Mouse (Mus musculus) cerebellum, adult 8-10 months (tissue): ENCODE data around the gene Klf9.
"Not testable (repeated sequence)": the region's sequence is repeated elsewhere in the genome, so short reads cannot be mapped to it uniquely, and the experiment has no call there.

Source experiments
- DNase-seq: peaks from one replicate; pipeline ENCODE4 v3.0.0; 2022

Gene Klf9

DNA sequence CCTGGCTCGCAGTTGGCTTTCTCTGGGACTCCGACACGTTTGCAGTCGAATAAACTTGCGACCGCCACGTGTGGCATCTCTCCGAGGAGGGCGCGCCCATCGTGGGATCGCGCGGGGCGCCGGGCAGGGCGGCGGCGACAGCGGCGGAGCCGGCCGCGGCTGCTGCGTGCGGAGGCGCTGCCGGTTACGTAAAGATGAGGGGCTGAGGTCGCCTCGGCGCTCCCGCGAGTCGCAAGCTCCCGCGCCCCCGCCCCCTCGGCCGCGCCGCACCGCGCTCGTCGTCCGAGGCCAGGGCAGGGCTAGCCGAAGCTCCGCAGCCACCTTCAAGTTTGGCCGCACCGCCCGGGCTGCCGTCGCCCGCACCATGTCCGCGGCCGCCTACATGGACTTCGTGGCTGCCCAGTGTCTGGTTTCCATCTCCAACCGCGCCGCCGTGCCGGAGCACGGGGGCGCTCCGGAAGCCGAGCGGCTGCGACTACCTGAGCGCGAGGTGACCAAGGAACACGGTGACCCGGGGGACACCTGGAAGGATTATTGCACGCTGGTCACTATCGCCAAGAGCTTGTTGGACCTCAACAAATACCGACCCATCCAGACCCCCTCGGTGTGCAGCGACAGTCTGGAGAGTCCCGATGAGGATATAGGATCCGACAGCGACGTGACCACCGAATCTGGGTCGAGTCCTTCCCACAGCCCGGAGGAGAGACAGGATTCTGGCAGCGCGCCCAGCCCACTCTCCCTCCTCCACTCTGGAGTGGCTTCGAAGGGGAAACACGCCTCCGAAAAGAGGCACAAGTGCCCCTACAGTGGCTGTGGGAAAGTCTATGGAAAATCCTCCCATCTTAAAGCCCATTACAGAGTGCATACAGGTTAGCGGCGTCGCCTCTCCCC lies 610 bp downstream of the Klf9 start:
- peak; percentile 89 for DNase-seq

DNA sequence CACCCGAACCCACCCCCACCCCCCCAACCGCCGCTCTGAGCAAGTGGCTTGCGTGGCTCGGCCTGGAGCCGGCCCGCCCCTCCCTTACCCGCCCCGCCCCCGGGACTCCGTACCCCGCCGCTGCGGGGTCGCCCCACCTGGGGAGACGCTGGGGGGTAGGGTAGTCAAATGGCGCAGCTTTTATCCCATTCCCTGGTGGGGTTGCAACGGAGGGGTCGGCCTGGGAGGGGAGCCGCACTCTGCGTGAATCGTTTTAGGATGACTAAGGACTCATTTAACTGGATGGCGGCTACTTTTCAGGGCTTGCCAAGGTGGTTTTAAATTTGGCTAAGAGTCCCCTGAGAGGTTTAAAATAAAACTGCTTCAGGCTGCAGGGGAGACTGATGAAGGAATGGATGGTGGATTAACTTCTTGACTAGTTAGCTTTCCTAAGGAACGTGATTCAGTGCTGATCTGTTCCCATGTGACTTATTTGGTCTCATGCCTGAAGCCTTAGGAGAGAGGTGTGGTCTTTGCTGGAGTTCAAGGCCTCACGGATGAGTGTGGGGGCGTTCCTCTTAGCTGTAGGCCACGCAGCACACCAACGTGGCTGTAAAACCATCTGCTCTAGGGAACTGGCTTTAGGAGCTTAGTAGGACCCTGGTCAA lies 1.5 kb downstream of the Klf9 start:
- DNase-seq, result no peak

DNA sequence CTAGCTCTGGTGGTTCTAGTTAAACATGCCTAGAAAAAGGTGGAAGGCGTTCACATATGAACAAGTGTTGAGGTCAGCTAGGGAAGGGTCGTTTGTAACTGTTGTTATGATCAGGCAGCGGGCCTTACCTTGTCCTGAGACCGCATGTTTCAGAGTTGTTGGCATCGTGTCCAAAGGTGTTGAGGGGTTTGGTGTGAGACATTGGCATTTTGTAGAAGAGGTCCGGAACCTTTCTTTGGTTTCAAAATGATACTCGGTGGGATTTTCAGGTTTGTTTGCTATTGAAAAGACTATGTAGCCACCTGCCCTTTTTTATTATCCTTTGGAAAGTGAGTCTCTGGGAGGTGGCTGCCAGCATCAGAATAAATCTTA lies 2.0 kb downstream of the Klf9 start:
- DNase-seq, result no peak

DNA sequence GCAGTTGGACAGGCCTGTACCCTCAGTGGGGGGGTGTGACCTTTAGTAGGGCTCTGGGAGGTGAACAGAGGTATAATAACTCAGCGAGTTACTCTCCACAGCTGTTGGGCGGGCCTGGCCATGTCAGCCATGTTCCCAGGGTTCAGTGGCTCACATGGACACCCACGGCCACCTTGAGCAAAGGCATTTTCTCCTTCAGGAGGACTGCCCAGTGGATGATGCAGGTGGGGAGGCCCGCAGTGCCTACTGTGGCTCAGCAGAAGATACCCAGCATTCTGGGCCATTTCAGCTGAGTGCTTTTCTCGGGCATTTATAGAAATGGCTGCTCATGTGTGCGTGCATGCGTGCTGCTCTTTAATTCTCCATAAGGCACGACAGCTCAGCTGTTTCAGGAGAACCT lies 2.5 kb downstream of the Klf9 start:
- no peak for DNase-seq

DNA sequence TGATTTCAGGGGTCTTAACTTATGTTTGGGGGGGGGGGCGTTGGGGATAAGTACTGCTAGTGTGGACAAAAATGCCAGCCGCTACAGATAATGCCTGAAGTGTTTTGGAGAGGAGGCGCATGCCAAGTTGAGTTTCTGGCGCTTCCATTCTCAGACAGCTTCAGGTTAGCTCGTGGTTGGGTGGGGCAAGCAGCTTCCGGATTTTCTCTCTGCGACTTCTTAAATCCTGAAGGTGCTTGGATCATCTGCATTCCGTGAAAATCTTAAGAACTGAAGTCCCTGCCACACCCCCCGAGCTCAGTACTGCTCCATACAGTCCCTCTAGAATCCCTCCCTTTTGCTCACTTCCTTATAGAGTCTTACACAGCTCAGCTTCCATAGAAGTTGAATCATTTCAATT lies 3.0 kb downstream of the Klf9 start:
- DNase-seq, result no peak

DNA sequence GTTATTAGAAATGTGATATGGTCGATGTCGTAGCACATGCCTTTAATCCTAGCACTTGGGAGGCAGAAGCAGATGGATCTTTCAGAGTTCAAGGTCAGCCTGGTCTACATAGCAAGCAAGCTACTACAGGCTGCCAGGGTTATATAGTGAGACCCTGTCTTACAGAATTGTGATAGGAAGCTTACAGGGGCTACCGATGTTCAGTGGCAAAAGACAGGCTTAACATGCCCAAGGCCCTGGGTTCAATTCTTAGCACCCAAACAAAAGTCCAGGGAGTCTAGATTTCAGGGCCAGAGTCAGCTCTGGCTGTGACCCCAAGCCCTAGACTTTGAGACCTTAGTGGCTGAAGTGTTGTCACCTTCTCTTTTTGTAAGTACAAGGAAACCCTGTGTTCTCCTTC lies 4.1 kb downstream of the Klf9 start:
- DNase-seq, result no peak

DNA sequence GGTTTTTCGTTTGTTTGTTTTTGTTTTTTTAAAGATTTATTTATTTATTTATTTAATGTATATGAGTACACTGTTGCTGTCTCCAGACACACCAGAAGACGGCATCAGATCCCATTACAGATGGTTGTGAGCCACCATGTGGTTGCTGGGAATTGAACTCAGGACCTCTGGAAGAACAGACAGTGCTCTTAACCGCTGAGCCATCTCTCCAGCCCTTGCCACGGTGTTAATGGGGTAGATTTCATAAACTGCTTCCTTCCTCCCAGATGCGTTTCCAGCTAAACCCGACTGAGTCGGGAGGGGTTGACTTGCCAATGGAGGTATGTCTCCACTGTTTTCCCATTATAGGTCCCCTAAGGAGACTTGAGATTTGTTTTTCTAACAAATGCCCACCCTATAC lies 4.5 kb downstream of the Klf9 start:
- not testable (repeated sequence) for DNase-seq

DNA sequence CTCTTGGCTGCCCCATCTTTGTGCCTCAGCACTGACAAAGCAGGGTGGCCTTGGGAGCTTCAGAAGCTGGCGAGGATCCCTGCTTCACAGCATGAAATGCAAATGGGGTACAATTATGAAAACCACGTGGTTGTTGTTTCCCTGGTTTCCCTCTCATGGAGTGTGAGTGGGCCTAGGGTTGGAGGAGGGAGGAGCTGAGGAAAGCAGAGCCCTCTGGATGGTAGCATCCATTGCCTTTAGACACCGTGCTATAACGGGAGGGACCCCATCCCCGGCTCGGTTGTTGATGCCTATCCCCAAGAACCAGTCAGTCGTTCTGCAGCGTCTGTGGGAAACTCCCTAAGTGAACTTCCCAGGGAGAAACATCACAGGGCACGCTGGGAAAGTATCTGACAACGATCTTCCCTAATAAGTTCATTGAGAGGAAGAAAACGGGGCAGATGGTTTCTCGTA lies 5.4 kb downstream of the Klf9 start:
- no peak for DNase-seq

DNA sequence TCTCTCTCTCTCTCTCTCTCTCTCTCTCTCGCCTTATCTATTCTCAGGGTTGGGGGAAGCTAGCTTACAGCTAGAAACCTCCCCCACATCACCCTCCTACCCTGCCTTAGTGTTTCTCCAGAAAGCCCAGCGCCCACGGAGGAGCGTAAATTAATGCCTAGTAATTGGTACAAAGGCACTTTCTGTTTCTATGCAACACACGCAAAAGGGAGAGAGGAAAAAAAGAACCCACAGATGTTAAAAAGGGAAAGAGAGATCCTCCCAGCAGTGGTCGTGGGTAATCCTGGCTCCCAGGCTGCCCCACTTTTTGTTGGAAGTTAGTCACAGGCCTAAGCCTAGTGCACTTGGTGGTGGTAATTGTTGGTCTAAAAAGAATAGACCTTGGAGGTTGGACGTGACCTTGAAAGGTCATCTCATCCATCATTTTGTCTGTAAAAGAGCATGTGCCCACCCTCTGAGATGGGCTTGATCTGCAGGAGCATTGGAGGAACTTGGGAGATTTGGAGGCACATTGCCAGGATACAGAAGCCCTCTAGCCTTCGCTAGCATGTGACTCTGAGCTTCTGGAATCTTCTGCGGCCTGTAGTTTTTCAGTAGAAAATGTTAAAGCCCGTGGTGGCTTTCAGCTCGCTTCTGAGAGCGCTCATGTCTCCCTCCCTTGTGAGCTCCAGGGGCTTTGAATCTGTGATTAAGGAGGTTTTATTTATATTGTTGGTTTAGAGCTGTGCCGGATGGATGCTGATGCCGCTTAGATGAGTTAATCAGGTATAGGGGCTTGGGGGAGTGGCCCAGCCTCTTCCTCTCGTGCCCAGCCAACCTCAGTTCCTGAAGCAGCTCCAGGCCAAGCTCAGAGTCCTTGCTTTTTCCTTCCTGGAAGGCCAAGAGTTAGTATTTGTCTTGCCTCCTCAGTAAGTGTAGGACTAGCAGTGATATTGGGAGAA lies 6.3 kb downstream of the Klf9 start:
- no peak for DNase-seq

DNA sequence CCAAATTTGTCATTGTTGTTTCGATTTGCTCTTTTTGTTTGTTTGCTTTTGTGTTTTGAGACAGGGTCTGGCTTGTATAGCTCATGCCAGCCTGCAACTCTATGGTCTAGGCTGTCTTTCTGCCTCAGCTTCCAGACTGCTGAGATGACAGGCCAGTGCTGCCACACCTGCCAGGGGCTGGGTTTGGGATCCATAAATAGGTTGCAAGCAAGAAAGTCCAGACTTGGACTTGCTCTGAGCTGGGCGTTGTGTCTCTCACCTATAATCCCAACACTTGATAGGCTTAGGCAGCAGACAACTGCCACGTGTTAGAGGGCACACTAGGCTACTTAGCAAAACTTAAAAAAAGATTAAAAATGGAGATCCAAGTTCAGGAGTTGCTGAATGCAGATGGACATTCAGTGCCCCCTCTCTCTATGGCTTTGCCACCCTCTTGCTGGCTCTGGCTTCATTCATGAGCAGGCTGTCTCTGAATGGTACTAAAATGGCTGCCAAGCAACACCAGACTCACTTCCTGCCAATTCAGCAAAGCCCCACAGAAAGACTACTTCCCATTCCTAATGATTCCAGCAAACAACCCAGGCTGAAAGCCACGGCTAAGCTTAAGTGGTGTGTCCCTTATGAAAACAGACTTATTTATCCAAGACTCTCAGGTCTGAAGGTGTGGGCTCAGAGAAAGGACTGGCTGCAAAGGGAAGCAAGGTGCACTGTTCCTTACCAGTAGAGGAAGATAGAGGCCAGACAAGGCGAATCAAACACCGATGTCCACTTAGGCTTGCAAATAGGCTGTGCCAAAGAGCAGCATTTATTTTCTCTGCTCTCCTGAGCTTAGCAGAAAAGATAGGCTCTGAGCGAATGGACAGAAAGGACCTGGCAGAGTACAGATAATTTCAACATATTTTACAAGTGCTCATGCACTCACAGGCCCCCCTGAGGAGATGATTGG lies 8.7 kb downstream of the Klf9 start:
- DNase-seq, result peak; percentile 51

DNA sequence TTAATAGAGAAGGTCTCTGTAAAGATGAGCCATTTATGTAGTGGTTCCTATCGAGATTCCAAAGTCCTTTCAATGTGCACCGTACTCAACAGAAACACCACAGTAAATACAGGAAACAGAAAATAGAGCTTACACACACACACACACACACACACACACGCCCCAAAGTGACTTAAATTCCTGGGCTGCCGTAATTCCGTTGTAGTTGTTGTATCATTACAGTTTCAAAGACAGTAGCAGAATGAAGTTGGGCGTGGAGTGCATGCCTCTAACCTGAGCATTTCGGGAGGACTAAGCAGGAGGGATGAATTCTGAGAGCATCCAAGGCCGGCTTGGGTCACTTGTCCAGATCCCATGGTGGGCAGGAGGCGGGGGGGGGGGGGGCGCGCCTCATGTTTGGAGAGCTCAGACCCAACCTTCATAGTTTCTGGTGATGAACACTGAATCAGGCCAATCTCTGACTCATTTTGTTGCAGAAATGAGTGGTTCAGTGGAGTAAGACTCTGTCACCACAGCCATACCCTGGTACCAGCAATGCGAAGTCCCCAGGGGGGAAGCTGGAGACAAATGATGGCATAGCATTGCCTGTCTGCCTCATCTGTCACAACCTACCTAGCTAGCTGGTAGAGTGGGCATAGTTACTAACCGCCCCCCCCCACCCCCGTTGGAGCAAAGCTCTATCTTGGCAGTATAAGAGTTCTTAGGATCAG lies 9.7 kb downstream of the Klf9 start:
- DNase-seq, result no peak

DNA sequence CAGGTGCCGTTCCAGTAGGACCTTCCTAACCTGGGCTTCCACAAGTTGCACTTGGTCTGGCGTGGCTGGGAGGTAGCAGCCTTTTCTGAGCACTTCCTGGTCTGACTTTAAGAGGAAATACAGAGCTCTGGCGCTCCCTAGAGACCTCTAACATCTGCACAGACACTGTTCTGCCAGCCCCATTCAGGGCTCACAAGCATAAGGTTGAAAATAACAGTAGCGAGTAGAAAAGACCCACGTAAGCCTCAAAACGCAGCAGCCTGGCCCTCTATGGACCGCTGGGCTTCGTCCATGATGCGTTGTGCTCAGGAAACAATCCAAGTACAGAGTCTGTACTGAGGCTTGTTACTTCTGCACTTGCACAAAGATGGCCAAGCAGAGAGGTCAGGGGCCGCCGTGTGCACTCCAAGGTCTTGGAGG lies 10.6 kb downstream of the Klf9 start:
- DNase-seq, result no peak

DNA sequence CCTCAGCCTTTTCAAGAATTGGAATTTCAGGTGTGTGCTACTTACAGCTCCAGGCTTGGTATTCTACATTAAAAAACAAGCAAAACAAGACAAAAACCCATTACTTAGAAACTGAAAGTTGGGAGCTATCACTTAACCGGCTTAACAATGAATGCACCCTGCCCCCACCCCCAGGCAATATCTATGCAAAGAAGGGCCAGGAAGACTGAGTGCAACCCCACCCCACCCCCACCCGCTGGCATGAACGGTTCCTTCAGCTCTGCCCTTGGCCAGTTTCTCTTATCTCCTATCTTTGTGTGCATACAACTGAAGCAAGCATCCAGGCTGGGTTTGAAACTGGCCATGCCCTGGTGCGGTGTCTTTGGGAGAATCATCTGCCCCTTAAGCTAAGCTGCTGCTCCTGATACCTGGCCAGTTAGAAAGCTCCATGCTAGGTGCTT lies 11.2 kb downstream of the Klf9 start:
- DNase-seq, result no peak

DNA sequence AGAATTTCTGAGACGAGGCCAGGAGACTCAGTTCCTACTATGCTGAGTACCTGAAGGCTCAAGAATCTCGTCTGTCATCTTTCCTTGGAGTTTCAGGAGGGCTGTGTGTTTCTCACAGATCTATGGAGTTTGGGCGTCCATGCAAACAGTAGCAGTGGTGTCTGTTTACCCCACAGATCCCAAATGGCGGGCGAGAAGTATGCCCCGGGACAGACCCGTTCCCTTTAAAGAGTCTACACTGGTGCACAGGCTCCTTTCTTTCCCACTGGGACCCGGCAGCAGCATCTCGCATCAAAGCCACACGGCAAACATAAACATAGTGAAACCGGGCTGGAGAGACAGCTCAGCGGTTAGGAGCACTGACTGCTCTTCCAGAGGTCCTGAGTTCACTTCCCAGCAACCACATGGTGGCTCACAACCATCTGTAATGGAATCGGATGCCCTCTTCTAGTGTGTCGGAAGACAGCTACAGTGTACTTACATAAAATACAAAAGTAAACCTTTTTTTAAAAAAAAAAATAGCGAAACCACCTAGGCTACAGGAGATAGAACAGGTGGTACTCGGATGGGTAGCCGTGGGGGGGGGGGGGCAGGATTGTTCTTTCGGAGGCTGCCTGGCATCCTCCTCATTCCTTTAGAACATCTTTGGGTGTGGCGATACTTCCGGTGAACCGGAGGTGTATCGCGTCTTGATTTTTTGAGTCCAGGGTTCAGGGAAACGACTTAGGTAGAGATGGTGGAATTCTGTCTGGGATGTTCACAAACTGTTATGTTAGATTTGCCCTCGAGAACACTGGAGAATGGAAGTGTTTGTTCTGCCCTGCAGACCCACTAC lies 12.0 kb downstream of the Klf9 start:
- no peak for DNase-seq

DNA sequence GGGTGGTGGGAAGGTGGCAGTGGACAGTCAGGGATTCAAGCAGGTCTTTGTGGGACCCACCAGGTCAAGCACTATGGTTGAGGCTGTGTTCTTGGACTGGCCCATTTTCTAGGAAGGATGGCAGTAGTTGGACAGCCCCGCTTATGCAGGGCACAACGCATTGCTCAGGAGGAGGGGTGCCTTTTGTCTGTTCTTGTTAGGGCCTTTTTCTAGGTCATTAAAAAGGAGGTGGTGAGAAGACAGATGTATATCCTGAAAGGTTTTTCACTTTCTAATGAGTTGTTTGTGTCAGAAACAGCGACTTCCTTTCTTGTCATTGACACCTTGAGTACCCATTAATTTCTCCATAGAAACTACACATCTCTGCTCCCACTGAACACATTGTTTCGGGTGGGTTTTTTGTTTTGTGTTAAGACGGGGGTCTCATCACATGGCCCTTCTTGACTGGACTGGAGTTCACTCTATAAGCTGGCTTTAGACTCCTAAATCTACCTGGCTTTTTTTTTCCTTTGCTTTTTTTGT lies 12.6 kb downstream of the Klf9 start:
- DNase-seq, result no peak

DNA sequence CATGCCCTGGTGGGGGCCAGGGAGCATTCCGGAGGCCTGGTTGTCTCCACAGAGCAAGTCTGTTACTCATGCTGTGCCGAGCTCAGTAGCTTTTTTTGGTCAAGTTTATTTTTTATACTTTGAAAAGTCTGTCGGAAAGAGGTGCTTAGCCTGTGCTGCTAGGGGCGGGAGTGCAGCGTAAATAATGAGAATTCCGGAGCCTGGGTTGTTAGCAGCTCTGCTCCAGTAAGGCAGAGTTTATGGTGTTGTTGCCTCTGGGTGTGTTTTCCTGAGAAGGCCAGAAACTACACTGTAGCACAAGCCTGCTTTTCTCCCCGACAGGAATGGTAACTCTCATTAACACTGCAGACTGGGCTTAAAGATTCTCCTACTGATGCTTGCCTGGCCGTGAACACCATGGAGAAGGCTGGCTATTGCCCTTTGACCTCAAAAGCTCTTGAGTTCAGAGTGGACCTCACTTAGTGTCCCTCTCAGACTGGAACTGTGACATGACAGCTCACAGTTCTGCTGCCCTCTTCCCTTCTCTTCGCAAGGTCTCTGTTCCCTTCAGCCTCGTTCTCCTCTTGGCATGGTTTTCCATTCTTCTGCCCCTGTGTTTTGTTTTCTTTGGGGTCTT lies 18.9 kb downstream of the Klf9 start:
- DNase-seq, result no peak

DNA sequence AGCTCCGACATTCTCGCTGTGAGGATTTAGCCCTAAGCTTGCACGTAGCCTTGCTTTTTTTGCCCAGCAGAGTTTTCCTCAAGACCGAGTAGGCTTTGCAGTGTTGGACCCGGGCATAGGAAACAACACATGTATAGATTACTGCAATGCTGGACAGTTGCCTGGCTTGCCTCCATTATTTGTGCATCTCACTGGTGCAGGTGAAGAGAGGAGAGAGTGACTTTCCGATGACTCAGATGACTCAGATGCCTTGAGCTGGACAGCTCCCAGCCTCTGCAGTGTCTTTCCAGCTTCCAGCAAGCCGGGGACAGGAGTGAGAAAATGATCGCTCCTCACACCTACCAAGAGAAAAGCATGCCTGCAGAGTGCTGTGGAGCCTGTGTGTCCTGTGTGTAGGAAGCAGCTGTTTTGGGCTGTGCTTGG lies 21.4 kb downstream of the Klf9 start:
- DNase-seq, result peak; percentile 68

DNA sequence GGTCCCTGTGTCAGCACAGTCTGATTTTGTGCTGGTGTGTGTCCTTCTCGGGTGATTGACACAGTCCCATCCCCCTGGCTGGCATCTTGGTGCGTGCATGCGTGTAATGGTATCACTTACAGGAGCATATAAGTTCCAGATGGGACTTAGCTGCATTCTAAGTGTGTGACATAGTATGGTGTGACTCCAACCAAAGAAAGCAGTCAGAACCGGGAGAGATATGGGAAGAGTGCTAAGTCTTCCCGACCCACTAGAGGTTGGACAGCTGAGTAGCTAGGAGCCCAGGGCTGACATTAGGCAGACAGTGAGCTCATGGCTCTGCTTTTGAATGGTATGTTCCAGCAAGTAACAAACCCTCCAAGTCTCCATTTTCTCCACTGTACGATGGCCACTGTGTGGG lies 21.9 kb downstream of the Klf9 start:
- DNase-seq, result no peak

DNA sequence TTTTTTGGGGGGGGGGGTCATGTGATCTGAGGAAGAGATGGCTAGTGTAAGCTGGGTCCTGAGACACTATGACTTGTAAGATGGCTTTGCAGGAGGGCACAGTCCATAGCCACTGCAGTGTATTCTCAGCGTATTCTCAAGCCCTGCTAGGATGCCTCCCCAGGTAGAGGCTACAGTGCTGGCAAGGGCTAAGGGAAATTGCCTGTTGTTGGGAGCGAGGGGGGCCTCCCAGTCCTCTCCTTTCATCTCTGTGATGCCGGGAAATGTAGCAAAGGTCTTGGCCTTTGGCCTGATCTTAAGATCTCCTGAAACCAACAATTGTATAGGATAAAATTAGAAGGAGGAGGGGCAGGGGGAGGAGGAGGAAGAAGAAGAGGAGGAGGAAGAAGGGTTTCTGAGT lies 22.3 kb downstream of the Klf9 start:
- DNase-seq, result no peak
